Mouse (Mus musculus): ENCODE results near the gene Cd72. TPM values are rescaled to one million over a fixed set of nuclear protein-coding genes. Genes with fewer than 3 reads are reported as not detected.
"Not testable (repeated sequence)": the region's sequence is repeated elsewhere in the genome, so short reads cannot be mapped to it uniquely, and the experiment has no call there.

The Cd72 gene
- polyA plus RNA-seq, 1 experiment from 2014 or later, result 2.6 TPM

DNA sequence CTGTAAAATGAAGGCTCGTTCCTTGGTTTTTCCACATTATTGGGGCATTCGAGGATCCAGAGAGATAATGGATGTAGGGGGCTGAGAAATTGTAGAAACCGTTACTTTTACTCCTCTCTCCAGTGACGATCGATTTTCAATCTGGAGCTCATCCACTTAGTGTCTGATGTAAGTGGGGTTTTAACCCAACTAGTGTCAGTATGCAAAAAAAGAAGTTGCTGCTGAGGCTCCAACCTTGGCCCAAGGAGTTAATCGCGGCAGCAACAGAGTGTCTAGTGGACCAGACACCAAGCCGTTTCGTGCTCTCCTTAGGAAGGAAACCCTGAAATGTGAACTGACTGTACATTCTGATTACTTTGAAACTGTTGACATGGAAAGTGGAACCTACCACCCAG is 39.4 kb upstream of the Cd72 start:
- Histone ChIP-seq H3K27me3 (ENCODE audit: control insufficient read depth, insufficient read depth, low read length) (no peaks in the 10 kb centered on the region; the same call in 1 of the 2 replicates), H3K9me3 (ENCODE audit: control insufficient read depth, low read length) (no peaks in the 10 kb centered on the region), H3K4me1 (replicated peaks; ENCODE audit: control insufficient read depth, insufficient read depth, low read length) (peaks cover 18% of the 10 kb centered on the region; the same call in 1 of the 2 replicates), H3K36me3 (ENCODE audit: control insufficient read depth, insufficient read depth, low read length) (peaks cover 2% of the 10 kb centered on the region; the same call in 1 of the 2 replicates), H3K4me2 (ENCODE audit: low read depth, low read length, severe bottlenecking) (peak overlapping the region; percentile 62), H3K27ac (ENCODE audit: low read depth, low read length) (peak overlapping the region; percentile 74; the same call in 1 of the 2 replicates), H3K9ac (ENCODE audit: low read length) (peak overlapping the region; percentile 77), H3K4me3 (ENCODE audit: low read depth, low read length) (peak overlapping the region; percentile 69)
- DNase-seq (ENCODE audit: low spot score) (no peak), ATAC-seq (replicated peaks; ENCODE audit: low FRiP score) (no peak)
- 5% methylated on average over 9 of the region's 9 CpGs for WGBS

DNA sequence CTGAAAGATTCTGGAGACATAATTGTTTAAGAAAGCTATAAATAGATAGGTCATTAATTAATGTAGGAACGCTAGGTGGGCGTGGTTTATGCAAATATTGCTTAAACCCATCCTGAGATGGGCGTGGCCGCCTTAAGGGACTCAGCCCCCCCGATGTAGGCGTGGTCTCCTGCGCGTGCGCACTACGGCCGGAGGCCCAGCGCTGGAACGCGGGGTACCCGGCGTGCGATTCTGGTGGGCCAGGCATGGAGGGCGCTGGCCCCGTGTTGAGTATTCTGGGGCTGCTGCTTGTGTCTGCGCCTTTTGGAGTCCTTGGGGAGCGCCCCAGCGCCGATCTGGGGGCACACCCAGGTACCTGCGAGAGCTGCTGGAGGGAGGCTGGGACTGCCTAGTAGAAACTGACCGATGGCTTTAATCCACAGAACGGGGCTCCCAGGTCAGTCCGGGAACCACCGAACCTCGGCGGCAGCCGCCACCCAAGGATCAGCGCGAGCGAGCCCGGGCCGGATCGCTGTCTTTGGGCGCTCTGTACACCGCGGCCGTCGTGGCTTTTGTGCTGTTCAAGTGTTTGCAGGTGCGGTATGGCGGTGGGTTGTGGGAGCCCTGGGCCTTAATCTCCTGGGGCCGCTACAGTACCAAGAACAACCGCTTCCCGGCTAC is 38.9 kb upstream of the Cd72 start:
- Histone ChIP-seq H3K27ac (ENCODE audit: low read depth, low read length) (peak overlapping the region; percentile 74), H3K9me3 (ENCODE audit: control insufficient read depth, low read length) (no peaks in the 10 kb centered on the region), H3K4me2 (ENCODE audit: low read depth, low read length, severe bottlenecking) (peak overlapping the region; percentile 62), H3K36me3 (ENCODE audit: control insufficient read depth, insufficient read depth, low read length) (peaks cover 2% of the 10 kb centered on the region; the same call in 1 of the 2 replicates), H3K27me3 (ENCODE audit: control insufficient read depth, insufficient read depth, low read length) (no peaks in the 10 kb centered on the region; the same call in 1 of the 2 replicates), H3K4me3 (ENCODE audit: low read depth, low read length) (peak overlapping the region; percentile 69), H3K9ac (ENCODE audit: low read length) (peak overlapping the region; percentile 77), H3K4me1 (replicated peaks; ENCODE audit: control insufficient read depth, insufficient read depth, low read length) (peaks cover 14% of the 10 kb centered on the region; the same call in 1 of the 2 replicates)
- under 1% methylated on average over 47 of the region's 47 CpGs for WGBS
- ATAC-seq (replicated peaks; ENCODE audit: low FRiP score) (peak; percentile 93), DNase-seq (ENCODE audit: low spot score) (peak; percentile 99)

DNA sequence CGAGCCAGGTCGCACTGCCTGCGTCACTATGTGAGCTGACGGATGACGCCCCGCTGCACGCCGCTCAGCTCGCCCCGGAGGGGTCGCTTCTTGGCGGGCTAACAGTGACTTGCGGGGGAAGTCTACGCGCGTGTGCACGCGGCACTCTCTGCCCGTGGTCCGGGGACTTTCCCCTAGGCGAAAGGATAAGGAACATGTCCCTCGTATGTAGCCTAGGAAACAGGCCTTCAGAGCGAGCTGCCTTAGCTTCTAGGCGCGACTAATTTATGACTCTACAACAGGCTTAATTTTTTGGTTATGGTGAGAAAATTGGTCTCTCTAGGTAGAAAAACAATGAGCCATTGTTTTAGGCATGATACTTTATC is 38.4 kb upstream of the Cd72 start, which contains the start of gene Ccdc107:
Gene Ccdc107, plus strand, starts transcription at position 80 of the 365 bp plus-strand sequence.
- Histone ChIP-seq H3K9me3 (ENCODE audit: control insufficient read depth, low read length) (no peaks in the 10 kb centered on the region), H3K9ac (ENCODE audit: low read length) (peak within 1 kb of the TSS; percentile 77)
- WGBS, result under 1% methylated on average over 25 of the region's 25 CpGs

DNA sequence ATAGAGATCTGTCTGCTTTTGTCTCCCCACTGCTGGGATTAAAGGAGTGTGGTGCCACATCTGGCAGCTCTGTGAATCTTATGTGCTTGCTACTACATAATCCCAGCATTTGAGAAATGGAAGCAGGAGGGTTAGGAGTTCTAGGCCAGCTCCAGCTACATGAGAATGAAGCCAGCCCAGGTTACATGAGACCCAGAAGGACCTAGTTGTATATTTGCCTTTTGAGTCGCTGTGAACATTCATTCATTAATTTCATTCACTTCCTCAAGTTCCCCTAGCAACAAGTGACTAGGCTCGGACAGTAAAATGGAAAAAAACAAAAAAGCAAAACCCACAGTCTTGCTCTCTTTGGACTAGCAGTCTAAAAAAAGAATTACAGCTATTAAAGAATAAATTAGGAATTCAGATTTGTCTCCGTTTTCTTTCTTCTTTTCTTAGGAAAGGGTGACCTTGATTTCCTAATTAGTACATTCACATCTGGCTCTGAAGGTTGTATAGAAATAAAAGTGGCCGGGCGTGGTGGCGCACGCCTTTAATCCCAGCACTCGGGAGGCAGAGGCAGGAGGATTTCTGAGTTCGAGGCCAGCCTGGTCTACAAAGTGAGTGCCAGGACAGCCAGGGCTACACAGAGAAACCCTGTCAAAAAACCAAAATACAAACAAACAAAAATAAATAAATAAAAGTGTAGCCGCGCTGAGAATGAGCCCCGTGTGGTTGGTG is 37.8 kb upstream of the Cd72 start:
- Histone ChIP-seq H3K4me3 (ENCODE audit: low read depth, low read length) (peak overlapping the region; percentile 69; the same call in 1 of the 2 replicates), H3K27ac (ENCODE audit: low read depth, low read length) (0 out of 2 replicates have a peak overlapping the region, but pooled peaks have one; percentile 74), H3K36me3 (ENCODE audit: control insufficient read depth, insufficient read depth, low read length) (peaks cover 2% of the 10 kb centered on the region; the same call in 1 of the 2 replicates), H3K27me3 (ENCODE audit: control insufficient read depth, insufficient read depth, low read length) (no peaks in the 10 kb centered on the region; the same call in 1 of the 2 replicates), H3K9ac (ENCODE audit: low read length) (no peak overlapping the region), H3K4me1 (replicated peaks; ENCODE audit: control insufficient read depth, insufficient read depth, low read length) (peaks cover 8% of the 10 kb centered on the region; the same call in 1 of the 2 replicates), H3K9me3 (ENCODE audit: control insufficient read depth, low read length) (no peaks in the 10 kb centered on the region), H3K4me2 (ENCODE audit: low read depth, low read length, severe bottlenecking) (peak overlapping the region; percentile 31; the same call in 1 of the 2 replicates)
- no peak; the same call in 1 of the 2 replicates for ATAC-seq (replicated peaks; ENCODE audit: low FRiP score)
- DNase-seq (ENCODE audit: low spot score), result no peak
- 48% methylated on average over 12 of the region's 12 CpGs for WGBS

More for the DNA sequence above, 38.4 kb upstream of the Cd72 start, which contains the start of gene Ccdc107:
- H3K27ac ChIP-seq (ENCODE audit: low read depth, low read length), result peak within 1 kb of the TSS; percentile 74
- peak within 1 kb of the TSS; percentile 69 for H3K4me3 ChIP-seq (ENCODE audit: low read depth, low read length)
- peak within 1 kb of the TSS; percentile 62 for H3K4me2 ChIP-seq (ENCODE audit: low read depth, low read length, severe bottlenecking)
- DNase-seq (ENCODE audit: low spot score) (peak; percentile 95), ATAC-seq (replicated peaks; ENCODE audit: low FRiP score) (peak; percentile 97)
- no peaks in the 10 kb centered on the region; the same call in 1 of the 2 replicates for H3K27me3 ChIP-seq (ENCODE audit: control insufficient read depth, insufficient read depth, low read length)
- H3K4me1 ChIP-seq (replicated peaks; ENCODE audit: control insufficient read depth, insufficient read depth, low read length), result peaks cover 10% of the 10 kb centered on the region; the same call in 1 of the 2 replicates
- H3K36me3 ChIP-seq (ENCODE audit: control insufficient read depth, insufficient read depth, low read length), result peaks cover 2% of the 10 kb centered on the region; the same call in 1 of the 2 replicates

DNA sequence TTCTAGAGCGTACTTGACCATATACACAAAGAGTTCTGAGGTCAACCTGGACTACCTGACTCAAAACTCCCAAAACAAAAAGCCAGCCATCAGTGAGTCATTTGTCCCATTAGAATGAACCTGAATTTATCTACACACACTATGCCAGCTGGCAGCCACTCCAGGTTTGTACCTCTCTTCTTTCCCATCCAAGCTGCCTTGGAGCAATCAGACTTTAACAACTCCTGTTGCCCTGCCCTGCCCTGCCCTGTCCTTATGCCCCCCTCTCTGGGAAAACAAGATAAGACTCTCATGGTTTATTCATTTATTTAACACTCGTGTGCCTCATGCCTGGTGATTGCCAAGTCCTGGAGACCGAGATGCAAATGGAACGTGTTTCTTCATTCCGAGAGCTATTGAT is 36.4 kb upstream of the Cd72 start:
- no peaks in the 10 kb centered on the region; the same call in 1 of the 2 replicates for H3K27me3 ChIP-seq (ENCODE audit: control insufficient read depth, insufficient read depth, low read length)
- H3K9me3 ChIP-seq (ENCODE audit: control insufficient read depth, low read length), result no peaks in the 10 kb centered on the region
- no peak for DNase-seq (ENCODE audit: low spot score)
- H3K4me2 ChIP-seq (ENCODE audit: low read depth, low read length, severe bottlenecking), result no peak overlapping the region
- no peak overlapping the region for H3K4me3 ChIP-seq (ENCODE audit: low read depth, low read length)
- no peak overlapping the region for H3K9ac ChIP-seq (ENCODE audit: low read length)
- no peaks in the 10 kb centered on the region for H3K36me3 ChIP-seq (ENCODE audit: control insufficient read depth, insufficient read depth, low read length)
- peaks cover 6% of the 10 kb centered on the region; the same call in 1 of the 2 replicates for H3K4me1 ChIP-seq (replicated peaks; ENCODE audit: control insufficient read depth, insufficient read depth, low read length)
- ATAC-seq (replicated peaks; ENCODE audit: low FRiP score), result no peak
- H3K27ac ChIP-seq (ENCODE audit: low read depth, low read length), result no peak overlapping the region
- WGBS, result 87% methylated on average over 5 of the region's 5 CpGs

DNA sequence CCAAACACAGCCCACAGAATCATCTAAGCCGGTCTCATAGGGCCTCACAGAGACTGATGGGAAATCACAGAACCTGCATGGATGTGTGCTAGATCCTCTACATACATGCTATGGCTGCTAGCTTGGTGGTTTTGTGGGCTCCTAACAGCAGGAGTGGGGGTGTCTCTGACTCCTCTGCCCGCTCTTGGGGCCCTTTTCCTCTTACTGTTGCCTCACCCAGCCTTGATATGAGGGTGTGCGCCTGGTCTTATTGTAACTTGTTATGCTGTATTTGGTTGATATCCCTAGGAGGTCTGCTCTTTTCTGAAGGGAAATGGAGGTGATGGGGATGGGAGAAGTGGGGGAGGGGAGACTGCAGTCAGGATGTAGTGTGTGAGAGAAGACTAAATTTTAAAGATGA is 35.2 kb upstream of the Cd72 start:
- Histone ChIP-seq H3K4me1 (replicated peaks; ENCODE audit: control insufficient read depth, insufficient read depth, low read length) (peaks cover 6% of the 10 kb centered on the region; the same call in 1 of the 2 replicates), H3K4me2 (ENCODE audit: low read depth, low read length, severe bottlenecking) (no peak overlapping the region), H3K36me3 (ENCODE audit: control insufficient read depth, insufficient read depth, low read length) (no peaks in the 10 kb centered on the region), H3K9ac (ENCODE audit: low read length) (no peak overlapping the region), H3K4me3 (ENCODE audit: low read depth, low read length) (no peak overlapping the region), H3K27ac (ENCODE audit: low read depth, low read length) (no peak overlapping the region), H3K27me3 (ENCODE audit: control insufficient read depth, insufficient read depth, low read length) (no peaks in the 10 kb centered on the region), H3K9me3 (ENCODE audit: control insufficient read depth, low read length) (no peaks in the 10 kb centered on the region)
- 93% methylated on average over 3 of the region's 3 CpGs for WGBS
- ATAC-seq (replicated peaks; ENCODE audit: low FRiP score) (no peak), DNase-seq (ENCODE audit: low spot score) (no peak)

DNA sequence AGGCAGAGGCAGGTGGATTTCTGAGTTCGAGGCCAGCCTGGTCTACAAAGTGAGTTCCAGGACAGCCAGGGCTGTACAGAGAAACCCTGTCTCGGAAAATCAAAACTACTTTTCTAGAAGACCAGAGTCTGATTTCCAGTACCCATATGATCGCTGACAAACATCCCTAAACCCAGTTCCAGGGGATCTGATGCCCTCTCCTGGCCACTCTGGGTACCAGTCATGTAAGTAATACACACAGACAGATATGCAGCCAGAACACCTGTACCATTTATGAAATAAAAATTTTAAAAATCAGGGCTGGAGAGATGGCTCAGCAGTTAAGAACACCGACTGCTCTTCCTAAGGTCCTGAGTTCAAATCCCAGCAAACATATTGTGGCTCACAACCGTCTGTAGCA is 31.2 kb upstream of the Cd72 start:
- H3K4me3 ChIP-seq (ENCODE audit: low read depth, low read length); ATAC-seq (replicated peaks; ENCODE audit: low FRiP score); H3K36me3 ChIP-seq (ENCODE audit: control insufficient read depth, insufficient read depth, low read length); H3K4me2 ChIP-seq (ENCODE audit: low read depth, low read length, severe bottlenecking); H3K9me3 ChIP-seq (ENCODE audit: control insufficient read depth, low read length); DNase-seq (ENCODE audit: low spot score); H3K27ac ChIP-seq (ENCODE audit: low read depth, low read length); H3K9ac ChIP-seq (ENCODE audit: low read length); H3K4me1 ChIP-seq (replicated peaks; ENCODE audit: control insufficient read depth, insufficient read depth, low read length); H3K27me3 ChIP-seq (ENCODE audit: control insufficient read depth, insufficient read depth, low read length): not testable (repeated sequence)
- 80% methylated on average over 5 of the region's 5 CpGs for WGBS

DNA sequence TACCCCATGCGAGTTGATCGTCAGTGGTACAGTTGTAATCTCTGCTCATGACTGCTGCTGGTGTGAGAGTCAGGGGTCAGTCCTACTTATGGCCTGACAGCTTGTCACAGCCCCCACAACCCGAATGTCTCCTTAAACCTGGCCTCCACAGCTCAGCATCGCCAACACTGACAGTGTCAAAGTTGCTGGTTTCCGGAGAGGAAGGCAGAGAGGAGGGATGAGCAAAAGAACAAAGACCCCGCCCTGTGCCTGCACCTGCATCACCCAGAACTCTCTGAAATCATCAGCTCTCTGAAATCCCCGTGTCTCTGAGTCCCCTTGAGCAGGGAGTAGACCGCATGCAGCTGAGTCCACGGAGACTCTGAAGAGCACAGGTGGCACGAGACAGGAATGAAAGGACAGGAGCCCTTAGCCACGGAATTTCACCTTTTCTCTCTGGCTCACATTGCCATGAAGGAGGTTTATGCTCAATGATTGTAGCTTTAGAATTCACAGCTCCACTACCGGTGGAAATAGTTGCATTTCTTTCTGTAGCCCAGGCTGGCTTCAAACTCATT is 29.2 kb upstream of the Cd72 start, which contains the start of gene Sit1:
Gene Sit1, minus strand, starts transcription at position 200 of the 557 bp plus-strand sequence.
- Histone ChIP-seq H3K27ac (ENCODE audit: low read depth, low read length) (no peak within 1 kb of the TSS), H3K4me3 (ENCODE audit: low read depth, low read length) (no peak within 1 kb of the TSS), H3K9ac (ENCODE audit: low read length) (no peak within 1 kb of the TSS), H3K4me2 (ENCODE audit: low read depth, low read length, severe bottlenecking) (no peak within 1 kb of the TSS), H3K27me3 (ENCODE audit: control insufficient read depth, insufficient read depth, low read length) (no peaks in the 10 kb centered on the region), H3K4me1 (replicated peaks; ENCODE audit: control insufficient read depth, insufficient read depth, low read length) (no peaks in the 10 kb centered on the region), H3K9me3 (ENCODE audit: control insufficient read depth, low read length) (no peaks in the 10 kb centered on the region), H3K36me3 (ENCODE audit: control insufficient read depth, insufficient read depth, low read length) (no peaks in the 10 kb centered on the region)
- DNase-seq (ENCODE audit: low spot score) (no peak), ATAC-seq (replicated peaks; ENCODE audit: low FRiP score) (no peak)
- WGBS, result 70% methylated on average over 12 of the region's 12 CpGs

All from forebrain, embryonic 11.5 days (tissue).